Mouse (Mus musculus): Measurements from ENCODE around the gene Mc1r. TPM values are rescaled to one million over a fixed set of nuclear protein-coding genes. Genes with fewer than 3 reads are reported as not detected.

Mc1r gene
- total and polyA plus RNA-seq, 3 experiments, result 0.02 to 0.27 TPM; not detected in 1

- H3K4me3 ChIP-seq (ENCODE audit: low read depth, low read length), result peak overlapping the region; percentile 61; the same call in 1 of the 2 replicates
- H3K4me1 ChIP-seq (ENCODE audit: insufficient read depth, low read depth, low read length), result peaks cover 59% of the 10 kb centered on the region
- H3K27me3 ChIP-seq (ENCODE audit: insufficient read depth, low read length), result no peaks in the 10 kb centered on the region
- ATAC-seq (ENCODE audit: extremely low read depth, insufficient number of reproducible peaks, low FRiP score, poor library complexity, severe bottlenecking), result peak; percentile 65
- no peaks in the 10 kb centered on the region for H3K9me3 ChIP-seq (replicated peaks)
- peaks cover 99% of the 10 kb centered on the region for H3K36me3 ChIP-seq (replicated peaks)
- TF ChIP-seq POLR2AphosphoS5 (IDR thresholded peaks at IDR 0.05; ENCODE audit: insufficient replicate concordance, low read depth, low read length), result no peak
- no peak for TF ChIP-seq TAL1 (conservative IDR thresholded peaks at IDR 0.05; ENCODE audit: low read depth, low read length)
- no peak for TF ChIP-seq GATA1 (IDR thresholded peaks at IDR 0.05; ENCODE audit: borderline replicate concordance, low read length)
- TF ChIP-seq GATA2 (IDR thresholded peaks at IDR 0.05; ENCODE audit: borderline replicate concordance, low read depth, low read length), result no peak
- no peak for TF ChIP-seq CTCF (IDR thresholded peaks at IDR 0.05; ENCODE audit: low read depth, low read length)
- peak; percentile 58 for DNase-seq (ENCODE audit: low spot score)
Observed at GRCm38 (mm10) chr8:123398308-123398707, 8.6 kb upstream of the Mc1r start.

GRCm38 (mm10) chr8:123401936-123402335 lies 5.0 kb upstream of the Mc1r start:
- TF ChIP-seq POLR2AphosphoS5 (IDR thresholded peaks at IDR 0.05; ENCODE audit: insufficient replicate concordance, low read depth, low read length) (no peak), GATA1 (IDR thresholded peaks at IDR 0.05; ENCODE audit: borderline replicate concordance, low read length) (no peak), TAL1 (conservative IDR thresholded peaks at IDR 0.05; ENCODE audit: low read depth, low read length) (no peak), CTCF (IDR thresholded peaks at IDR 0.05; ENCODE audit: low read depth, low read length) (no peak), GATA2 (IDR thresholded peaks at IDR 0.05; ENCODE audit: borderline replicate concordance, low read depth, low read length) (no peak)
- H3K36me3 ChIP-seq (replicated peaks), result peaks cover 72% of the 10 kb centered on the region
- H3K4me3 ChIP-seq (ENCODE audit: low read depth, low read length), result no peak overlapping the region
- DNase-seq (ENCODE audit: low spot score) (no peak), ATAC-seq (ENCODE audit: extremely low read depth, insufficient number of reproducible peaks, low FRiP score, poor library complexity, severe bottlenecking) (no peak)
- no peaks in the 10 kb centered on the region for H3K9me3 ChIP-seq (replicated peaks)
- peaks cover 49% of the 10 kb centered on the region for H3K4me1 ChIP-seq (ENCODE audit: insufficient read depth, low read depth, low read length)
- no peaks in the 10 kb centered on the region for H3K27me3 ChIP-seq (ENCODE audit: insufficient read depth, low read length)

GRCm38 (mm10) chr8:123402730-123403326 lies 4.1 kb upstream of the Mc1r start:
- H3K9me3 ChIP-seq (replicated peaks), result no peaks in the 10 kb centered on the region
- no peak overlapping the region for H3K4me3 ChIP-seq (ENCODE audit: low read depth, low read length)
- peaks cover 5% of the 10 kb centered on the region; the same call in 1 of the 2 replicates for H3K27me3 ChIP-seq (ENCODE audit: insufficient read depth, low read length)
- peaks cover 64% of the 10 kb centered on the region for H3K36me3 ChIP-seq (replicated peaks)
- DNase-seq (ENCODE audit: low spot score) (no peak), ATAC-seq (ENCODE audit: extremely low read depth, insufficient number of reproducible peaks, low FRiP score, poor library complexity, severe bottlenecking) (no peak)
- TF ChIP-seq POLR2AphosphoS5 (IDR thresholded peaks at IDR 0.05; ENCODE audit: insufficient replicate concordance, low read depth, low read length), result 0 out of 2 replicates have a peak, but pooled peaks have one; percentile 34
- TF ChIP-seq GATA1 (IDR thresholded peaks at IDR 0.05; ENCODE audit: borderline replicate concordance, low read length), result no peak
- TF ChIP-seq GATA2 (IDR thresholded peaks at IDR 0.05; ENCODE audit: borderline replicate concordance, low read depth, low read length), result no peak
- TF ChIP-seq CTCF (IDR thresholded peaks at IDR 0.05; ENCODE audit: low read depth, low read length), result no peak
- no peak for TF ChIP-seq TAL1 (conservative IDR thresholded peaks at IDR 0.05; ENCODE audit: low read depth, low read length)
- peaks cover 49% of the 10 kb centered on the region for H3K4me1 ChIP-seq (ENCODE audit: insufficient read depth, low read depth, low read length)

GRCm38 (mm10) chr8:123404521-123404920 lies 2.4 kb upstream of the Mc1r start:
- DNase-seq (ENCODE audit: low spot score), result no peak
- Histone ChIP-seq H3K9me3 (replicated peaks) (no peaks in the 10 kb centered on the region), H3K36me3 (replicated peaks) (peaks cover 47% of the 10 kb centered on the region), H3K4me3 (ENCODE audit: low read depth, low read length) (no peak overlapping the region), H3K27me3 (ENCODE audit: insufficient read depth, low read length) (peaks cover 19% of the 10 kb centered on the region; the same call in 1 of the 2 replicates), H3K4me1 (ENCODE audit: insufficient read depth, low read depth, low read length) (peaks cover 48% of the 10 kb centered on the region)
- TF ChIP-seq CTCF (IDR thresholded peaks at IDR 0.05; ENCODE audit: low read depth, low read length) (no peak), GATA2 (IDR thresholded peaks at IDR 0.05; ENCODE audit: borderline replicate concordance, low read depth, low read length) (no peak), POLR2AphosphoS5 (IDR thresholded peaks at IDR 0.05; ENCODE audit: insufficient replicate concordance, low read depth, low read length) (no peak), TAL1 (conservative IDR thresholded peaks at IDR 0.05; ENCODE audit: low read depth, low read length) (no peak), GATA1 (IDR thresholded peaks at IDR 0.05; ENCODE audit: borderline replicate concordance, low read length) (no peak)
- ATAC-seq (ENCODE audit: extremely low read depth, insufficient number of reproducible peaks, low FRiP score, poor library complexity, severe bottlenecking), result no peak

- peaks cover 71% of the 10 kb centered on the region for H3K4me1 ChIP-seq (ENCODE audit: insufficient read depth, low read depth, low read length)
Observed at GRCm38 (mm10) chr8:123407612-123408011, 705 bp downstream of the Mc1r start.

GRCm38 (mm10) chr8:123408586-123409544 lies 2.0 kb downstream of the Mc1r start:
- Histone ChIP-seq H3K9me3 (replicated peaks) (no peaks in the 10 kb centered on the region), H3K27me3 (ENCODE audit: insufficient read depth, low read length) (peaks cover 61% of the 10 kb centered on the region), H3K4me3 (ENCODE audit: low read depth, low read length) (peak overlapping the region; percentile 11; the same call in 1 of the 2 replicates), H3K36me3 (replicated peaks) (peaks cover 7% of the 10 kb centered on the region), H3K4me1 (ENCODE audit: insufficient read depth, low read depth, low read length) (peaks cover 81% of the 10 kb centered on the region)
- ATAC-seq (ENCODE audit: extremely low read depth, insufficient number of reproducible peaks, low FRiP score, poor library complexity, severe bottlenecking), result peak; percentile 64
- DNase-seq (ENCODE audit: low spot score), result peak; percentile 58
- TF ChIP-seq TAL1 (conservative IDR thresholded peaks at IDR 0.05; ENCODE audit: low read depth, low read length) (peak; percentile 52), POLR2AphosphoS5 (IDR thresholded peaks at IDR 0.05; ENCODE audit: insufficient replicate concordance, low read depth, low read length) (no peak)

More at GRCm38 (mm10) chr8:123407612-123408011, 705 bp downstream of the Mc1r start:
- Histone ChIP-seq H3K27me3 (ENCODE audit: insufficient read depth, low read length) (peaks cover 50% of the 10 kb centered on the region), H3K36me3 (replicated peaks) (peaks cover 16% of the 10 kb centered on the region), H3K4me3 (ENCODE audit: low read depth, low read length) (peak overlapping the region; percentile 18; the same call in 1 of the 2 replicates), H3K9me3 (replicated peaks) (no peaks in the 10 kb centered on the region)
- DNase-seq (ENCODE audit: low spot score) (no peak), ATAC-seq (ENCODE audit: extremely low read depth, insufficient number of reproducible peaks, low FRiP score, poor library complexity, severe bottlenecking) (no peak)
- peak; percentile 20; the same call in 1 of the 2 replicates for TF ChIP-seq TAL1 (conservative IDR thresholded peaks at IDR 0.05; ENCODE audit: low read depth, low read length)
- TF ChIP-seq GATA1 (IDR thresholded peaks at IDR 0.05; ENCODE audit: borderline replicate concordance, low read length), result no peak
